Mouse (Mus musculus): ENCODE measurements at regions not wholly inside any gene's neighbourhood (a gene's known extent, or its start where the extent isn't known, plus 50 kb on each side); places are given as distances from the start of the nearest gene placed in this dataset.

- Histone ChIP-seq H3K79me2 (ENCODE audit: control insufficient read depth, insufficient read depth, low read length, poor library complexity) (no peaks in the 10 kb centered on the region), H3K36me3 (ENCODE audit: control insufficient read depth in 1 of 2, insufficient read depth in 2 of 2, low read length in 2 of 2) (no peaks in the 10 kb centered on the region), H3K9me3 (replicated peaks; ENCODE audit: insufficient read depth, low read length) (no peaks in the 10 kb centered on the region), H3K9ac (ENCODE audit: control insufficient read depth, low read depth, low read length, poor library complexity, severe bottlenecking) (no peak overlapping the region), H3K27me3 (ENCODE audit: control insufficient read depth in 1 of 2, insufficient read depth in 2 of 2, low read length in 2 of 2) (no peaks in the 10 kb centered on the region), H3K4me3 (ENCODE audit: control insufficient read depth in 1 of 2, insufficient read depth in 1 of 2, low read depth in 2 of 2, low read length in 2 of 2) (no peak overlapping the region), H3K4me1 (ENCODE audit: control insufficient read depth in 1 of 2, insufficient read depth in 2 of 2, low read length in 2 of 2) (no peaks in the 10 kb centered on the region), H3K27ac (ENCODE audit: control insufficient read depth, low read depth, low read length) (no peak overlapping the region)
- no peak for DNase-seq (ENCODE audit: low read depth, low spot score)
- TF ChIP-seq EP300 (IDR thresholded peaks at IDR 0.05; ENCODE audit: low read depth in 1 of 2, low read length in 2 of 2) (no peak), POLR2A (IDR thresholded peaks at IDR 0.05; ENCODE audit: control insufficient read depth in 1 of 2, insufficient read depth in 1 of 2, low read depth in 1 of 2, low read length in 2 of 2, poor library complexity in 1 of 2) (no peak), MAZ (IDR thresholded peaks at IDR 0.05; ENCODE audit: low read depth, low read length) (no peak), TAL1 (IDR thresholded peaks at IDR 0.05; ENCODE audit: low read length) (no peak), RCOR1 (IDR thresholded peaks at IDR 0.05; ENCODE audit: low read depth, low read length) (no peak), CHD2 (IDR thresholded peaks at IDR 0.05; ENCODE audit: low read length) (no peak), MAX (IDR thresholded peaks at IDR 0.05; ENCODE audit: low read length) (no peak), TBP (IDR thresholded peaks at IDR 0.05; ENCODE audit: low read depth, low read length) (no peak), ZKSCAN1 (IDR thresholded peaks at IDR 0.05; ENCODE audit: low read depth, low read length) (no peak), ELF1 (IDR thresholded peaks at IDR 0.05; ENCODE audit: low read depth, low read length) (no peak), TCF12 (IDR thresholded peaks at IDR 0.05; ENCODE audit: low read depth, low read length) (no peak), USF1 (IDR thresholded peaks at IDR 0.05; ENCODE audit: low read depth, low read length) (no peak), RAD21 (IDR thresholded peaks at IDR 0.05; ENCODE audit: low read depth, low read length) (no peak), CTCF (IDR thresholded peaks at IDR 0.05 in 2 of 3, conservative IDR thresholded peaks at IDR 0.05 in 1 of 3; ENCODE audit: control insufficient read depth in 1 of 3, insufficient read depth in 1 of 3, low read depth in 2 of 3, low read length in 3 of 3, poor library complexity in 1 of 3, severe bottlenecking in 1 of 3) (no peak)
Observed at GRCm38 (mm10) chr2:9782698-9783097, 98.4 kb upstream of the 4930412O13Rik start.

GRCm38 (mm10) chr2:9791970-9792369, 89.1 kb upstream of the 4930412O13Rik start:
- Histone ChIP-seq H3K4me3 (ENCODE audit: control insufficient read depth in 1 of 2, insufficient read depth in 1 of 2, low read depth in 2 of 2, low read length in 2 of 2) (no peak overlapping the region), H3K27me3 (ENCODE audit: control insufficient read depth in 1 of 2, insufficient read depth in 2 of 2, low read length in 2 of 2) (no peaks in the 10 kb centered on the region), H3K9ac (ENCODE audit: control insufficient read depth, low read depth, low read length, poor library complexity, severe bottlenecking) (no peak overlapping the region), H3K36me3 (ENCODE audit: control insufficient read depth in 1 of 2, insufficient read depth in 2 of 2, low read length in 2 of 2) (no peaks in the 10 kb centered on the region), H3K4me1 (ENCODE audit: control insufficient read depth in 1 of 2, insufficient read depth in 2 of 2, low read length in 2 of 2) (no peaks in the 10 kb centered on the region), H3K9me3 (replicated peaks; ENCODE audit: insufficient read depth, low read length) (no peaks in the 10 kb centered on the region), H3K27ac (ENCODE audit: control insufficient read depth, low read depth, low read length) (no peak overlapping the region), H3K79me2 (ENCODE audit: control insufficient read depth, insufficient read depth, low read length, poor library complexity) (no peaks in the 10 kb centered on the region)
- DNase-seq (ENCODE audit: low read depth, low spot score): no peak
- TF ChIP-seq EP300 (IDR thresholded peaks at IDR 0.05; ENCODE audit: low read depth in 1 of 2, low read length in 2 of 2): no peak
- no peak for TF ChIP-seq TBP (IDR thresholded peaks at IDR 0.05; ENCODE audit: low read depth, low read length)
- TF ChIP-seq MYC (IDR thresholded peaks at IDR 0.05; ENCODE audit: low read depth, low read length): no peak

- TF ChIP-seq HCFC1 (IDR thresholded peaks at IDR 0.05; ENCODE audit: low read depth, low read length) (no peak), ETS1 (IDR thresholded peaks at IDR 0.05; ENCODE audit: low read depth, low read length) (no peak), ZC3H11A (IDR thresholded peaks at IDR 0.05; ENCODE audit: low read depth, low read length) (no peak), GABPA (IDR thresholded peaks at IDR 0.05; ENCODE audit: low read depth, low read length) (no peak), SIN3A (IDR thresholded peaks at IDR 0.05; ENCODE audit: low read length) (no peak), ZMIZ1 (IDR thresholded peaks at IDR 0.05; ENCODE audit: low read depth, low read length) (no peak), CHD1 (IDR thresholded peaks at IDR 0.05; ENCODE audit: low read depth, low read length) (no peak), ELF1 (IDR thresholded peaks at IDR 0.05; ENCODE audit: low read depth, low read length) (no peak)
- no peak for DNase-seq (ENCODE audit: low read depth, low spot score)
- H3K9ac ChIP-seq (ENCODE audit: control insufficient read depth, low read depth, low read length, poor library complexity, severe bottlenecking): no peak overlapping the region
- no peaks in the 10 kb centered on the region for H3K9me3 ChIP-seq (replicated peaks; ENCODE audit: insufficient read depth, low read length)
- H3K4me3 ChIP-seq (ENCODE audit: control insufficient read depth in 1 of 2, insufficient read depth in 1 of 2, low read depth in 2 of 2, low read length in 2 of 2): no peak overlapping the region
- no peak overlapping the region for H3K27ac ChIP-seq (ENCODE audit: control insufficient read depth, low read depth, low read length)
- no peaks in the 10 kb centered on the region for H3K79me2 ChIP-seq (ENCODE audit: control insufficient read depth, insufficient read depth, low read length, poor library complexity)
- H3K4me1 ChIP-seq (ENCODE audit: control insufficient read depth in 1 of 2, insufficient read depth in 2 of 2, low read length in 2 of 2): no peaks in the 10 kb centered on the region
- no peaks in the 10 kb centered on the region for H3K36me3 ChIP-seq (ENCODE audit: control insufficient read depth in 1 of 2, insufficient read depth in 2 of 2, low read length in 2 of 2)
- no peaks in the 10 kb centered on the region for H3K27me3 ChIP-seq (ENCODE audit: control insufficient read depth in 1 of 2, insufficient read depth in 2 of 2, low read length in 2 of 2)
Observed at GRCm38 (mm10) chr2:9792381-9792780, 88.7 kb upstream of the 4930412O13Rik start.
